Mouse (Mus musculus): ENCODE results near the gene Synpo2. TPM values are rescaled to one million over a fixed set of nuclear protein-coding genes. Genes with fewer than 3 reads are reported as not detected.
A peak's percentile ranks its signal among the peaks of the same experiment; 100 is the strongest.

Synpo2 gene
- polyA plus RNA-seq, 1 experiment from 2014 or later, result 2.7 TPM

- H3K36me3 ChIP-seq, result no peaks in the 10 kb centered on the region
- H3K9me3 ChIP-seq (replicated peaks), result no peaks in the 10 kb centered on the region
- H3K27ac ChIP-seq, result no peak overlapping the region
- peak; percentile 21 for DNase-seq (ENCODE audit: low spot score)
- no peaks in the 10 kb centered on the region for H3K27me3 ChIP-seq (ENCODE audit: low read depth, poor library complexity, severe bottlenecking)
- 92% methylated on average over 1 of the region's 1 CpGs for WGBS
- no peak overlapping the region for H3K4me3 ChIP-seq
- no peaks in the 10 kb centered on the region for H3K4me1 ChIP-seq
Measured at GRCm38 (mm10) chr3:123058832-123059231, 177.1 kb downstream of the Synpo2 start.

GRCm38 (mm10) chr3:123054178-123054577 lies 181.8 kb downstream of the Synpo2 start:
- Histone ChIP-seq H3K4me3 (no peak overlapping the region), H3K4me1 (no peaks in the 10 kb centered on the region), H3K36me3 (no peaks in the 10 kb centered on the region), H3K27me3 (ENCODE audit: low read depth, poor library complexity, severe bottlenecking) (no peaks in the 10 kb centered on the region), H3K27ac (no peak overlapping the region), H3K9me3 (replicated peaks) (no peaks in the 10 kb centered on the region)
- peak; percentile 1 for DNase-seq (ENCODE audit: low spot score)
- WGBS, result 91% methylated on average over 5 of the region's 5 CpGs

- Histone ChIP-seq H3K27me3 (ENCODE audit: low read depth, poor library complexity, severe bottlenecking) (no peaks in the 10 kb centered on the region), H3K36me3 (no peaks in the 10 kb centered on the region), H3K27ac (no peak overlapping the region), H3K4me3 (no peak overlapping the region), H3K4me1 (no peaks in the 10 kb centered on the region), H3K9me3 (replicated peaks) (no peaks in the 10 kb centered on the region)
- WGBS, result 84% methylated on average over 8 of the region's 8 CpGs
- DNase-seq (ENCODE audit: low spot score), result no peak
Measured at GRCm38 (mm10) chr3:123053192-123053938, 182.6 kb downstream of the Synpo2 start.

- Histone ChIP-seq H3K4me1 (no peaks in the 10 kb centered on the region), H3K27ac (no peak overlapping the region), H3K36me3 (no peaks in the 10 kb centered on the region), H3K4me3 (no peak overlapping the region), H3K27me3 (ENCODE audit: low read depth, poor library complexity, severe bottlenecking) (no peaks in the 10 kb centered on the region), H3K9me3 (replicated peaks) (no peaks in the 10 kb centered on the region)
- WGBS, result 90% methylated on average over 1 of the region's 1 CpGs
- no peak for DNase-seq (ENCODE audit: low spot score)
Measured at GRCm38 (mm10) chr3:123042308-123042707, 193.6 kb downstream of the Synpo2 start.

GRCm38 (mm10) chr3:123034752-123035151 lies 201.2 kb downstream of the Synpo2 start, which contains the start of gene Myoz2:
Gene Myoz2 (minus strand): TSS chr3:123035015.
- Histone ChIP-seq H3K4me3 (no peak within 1 kb of the TSS), H3K36me3 (no peaks in the 10 kb centered on the region), H3K27me3 (ENCODE audit: low read depth, poor library complexity, severe bottlenecking) (no peaks in the 10 kb centered on the region), H3K9me3 (replicated peaks) (no peaks in the 10 kb centered on the region), H3K4me1 (no peaks in the 10 kb centered on the region), H3K27ac (no peak within 1 kb of the TSS)
- WGBS, result 86% methylated on average over 7 of the region's 7 CpGs
- no peak for DNase-seq (ENCODE audit: low spot score)

GRCm38 (mm10) chr3:123033804-123034203 lies 202.1 kb downstream of the Synpo2 start:
- H3K9me3 ChIP-seq (replicated peaks), result no peaks in the 10 kb centered on the region
- no peaks in the 10 kb centered on the region for H3K27me3 ChIP-seq (ENCODE audit: low read depth, poor library complexity, severe bottlenecking)
- DNase-seq (ENCODE audit: low spot score), result no peak
- 88% methylated on average over 8 of the region's 8 CpGs for WGBS
- no peak overlapping the region for H3K4me3 ChIP-seq
- H3K4me1 ChIP-seq, result no peaks in the 10 kb centered on the region
- no peaks in the 10 kb centered on the region for H3K36me3 ChIP-seq
- H3K27ac ChIP-seq, result no peak overlapping the region

Other genes with a start within 250 kb of the Synpo2 start
- gene Myoz2, start 201.1 kb downstream of the Synpo2 start, polyA plus RNA-seq (2016; fragmentation: Nextera tagmentation; extraction: Ambion mirVana), result 0.11 TPM in 1 of 2 replicates, not detected in the other
- 12.5 and 19.4 TPM in 2 replicates for gene Sec24d, start 31.3 kb upstream of the Synpo2 start, polyA plus RNA-seq (2016; fragmentation: Nextera tagmentation; extraction: Ambion mirVana)
- gene Mettl14, start 150.0 kb upstream of the Synpo2 start, polyA plus RNA-seq (2016; fragmentation: Nextera tagmentation; extraction: Ambion mirVana), result 25.4 and 30.6 TPM in 2 replicates
- 0.54 and 1.2 TPM in 2 replicates for gene Prss12, start 210.8 kb upstream of the Synpo2 start, polyA plus RNA-seq (2016; fragmentation: Nextera tagmentation; extraction: Ambion mirVana)

Data from limb, embryonic 10.5 days (tissue).